Mouse (Mus musculus) urinary bladder, postnatal 25 days (tissue): ENCODE data around the gene Paqr4.

ENCODE experiments used
- DNase-seq: peaks from one replicate; pipeline ENCODE4 v3.0.0; 2022; ENCODE audit warnings: low spot score

Paqr4 gene

GRCm38 (mm10) chr17:23725999-23726757, 14.5 kb downstream of the Paqr4 start, which contains the start of gene Pkmyt1:
Gene Pkmyt1, plus strand, starts transcription at chr17:23726336.
- DNase-seq = peak; percentile 98

GRCm38 (mm10) chr17:23725477-23725876, 15.2 kb downstream of the Paqr4 start:
- no peak for DNase-seq

- DNase-seq = no peak
Measured at GRCm38 (mm10) chr17:23722376-23723125, 18.1 kb downstream of the Paqr4 start, which contains the start of gene 1520401A03Rik. Gene 1520401A03Rik, minus strand, starts transcription at chr17:23722783.

GRCm38 (mm10) chr17:23721886-23722285, 18.8 kb downstream of the Paqr4 start:
- no peak for DNase-seq

- DNase-seq = no peak
Measured at GRCm38 (mm10) chr17:23719455-23719854, 21.2 kb downstream of the Paqr4 start.

GRCm38 (mm10) chr17:23717003-23717402, 23.7 kb downstream of the Paqr4 start:
- DNase-seq = no peak

- peak; percentile 78 for DNase-seq
Measured at GRCm38 (mm10) chr17:23706212-23706611, 34.5 kb downstream of the Paqr4 start.

GRCm38 (mm10) chr17:23705525-23706104, 35.1 kb downstream of the Paqr4 start:
- DNase-seq = no peak

GRCm38 (mm10) chr17:23704741-23705140, 35.9 kb downstream of the Paqr4 start:
- DNase-seq = no peak

GRCm38 (mm10) chr17:23703301-23703700, 37.4 kb downstream of the Paqr4 start:
- no peak for DNase-seq

GRCm38 (mm10) chr17:23700079-23700478, 40.6 kb downstream of the Paqr4 start:
- DNase-seq = peak; percentile 82

- peak; percentile 33 for DNase-seq
Measured at GRCm38 (mm10) chr17:23699131-23700077, 41.3 kb downstream of the Paqr4 start.

GRCm38 (mm10) chr17:23695801-23696200, 44.9 kb downstream of the Paqr4 start:
- DNase-seq = no peak

GRCm38 (mm10) chr17:23694491-23694890, 46.2 kb downstream of the Paqr4 start:
- no peak for DNase-seq
